Mouse (Mus musculus) intestine, embryonic 14.5 days (tissue): ENCODE results near the gene Hoxd13. TPM values are rescaled to one million over a fixed set of nuclear protein-coding genes. Genes with fewer than 3 reads are reported as not detected.

Experiments
- ATAC-seq: fragments of 200-750 bp; cut with Nextera tagmentation; replicated peaks from 2 replicates; pipeline ENCODE4 v1.8.0; 2017; ENCODE audit warnings: low read depth, moderate number of reproducible peaks, moderate TSS enrichment, moderate library complexity; ENCODE audit not compliant: low FRiP score, low TSS enrichment
- DNase-seq: peaks from one replicate; pipeline ENCODE4 v3.0.0-alpha.2; 2018; ENCODE audit warnings: low spot score
- H3K27ac ChIP-seq: fragments of 300-500 bp; sonication (generic); 2 replicates; pipeline ENCODE4 v1.5.1; 2014; ENCODE audit warnings: low read depth, mild to moderate bottlenecking, control low read depth
- H3K27me3 ChIP-seq: fragments of 300-500 bp; sonication (generic); replicated peaks from 2 replicates; pipeline ENCODE4 v1.6.1; 2014; ENCODE audit warnings: low read length, control low read depth; ENCODE audit not compliant: control insufficient read depth, insufficient read depth
- H3K36me3 ChIP-seq: fragments of 300-500 bp; sonication (generic); 2 replicates; pipeline ENCODE4 v1.6.1; 2014; ENCODE audit warnings: low read length, control low read depth; ENCODE audit not compliant: control insufficient read depth, insufficient read depth
- H3K4me1 ChIP-seq: fragments of 300-500 bp; sonication (generic); replicated peaks from 2 replicates; pipeline ENCODE4 v1.6.1; 2014; ENCODE audit warnings: low read length, control low read depth, mixed read lengths; ENCODE audit not compliant: control insufficient read depth, insufficient read depth
- H3K4me2 ChIP-seq: fragments of 300-500 bp; sonication (generic); 2 replicates; pipeline ENCODE4 v1.6.1; 2014; ENCODE audit warnings: low read length
- H3K4me3 ChIP-seq: fragments of 300-500 bp; sonication (generic); 2 replicates; pipeline ENCODE4 v1.5.1; 2014; ENCODE audit warnings: low read depth, low read length, control low read depth, mixed read lengths
- H3K9ac ChIP-seq: fragments of 300-500 bp; sonication (generic); 2 replicates; pipeline ENCODE4 v1.6.1; 2014; ENCODE audit warnings: mild to moderate bottlenecking, low read length
- H3K9me3 ChIP-seq: fragments of 300-500 bp; sonication (generic); 2 replicates; pipeline ENCODE4 v1.6.1; 2016; ENCODE audit warnings: low read length, control low read depth; ENCODE audit not compliant: control insufficient read depth
- WGBS: fragments of 180-500 bp; shearing (Covaris S2); extraction: QIAGEN DNeasy Blood & Tissue Kit; methylation state at CpG from one replicate; pipeline ENCODE4 v1.1.7; 2014; 5-methylcytosine and 5-hydroxymethylcytosine counted together
- polyA plus RNA-seq: library from polyadenylated mRNA; unstranded; fragments of >200 nt; fragmentation: Nextera tagmentation; extraction: Ambion mirVana; gene quantifications from 2 replicates; pipeline ENCODE4 v1.2.1, GENCODE M21; 2014

The Hoxd13 gene
- polyA plus RNA-seq, 1 experiment from 2014 or later: not detected

- H3K27me3 ChIP-seq: peaks cover 100% of the 10 kb centered on the region
- WGBS: under 1% methylated on average over 68 of the region's 74 CpGs
- no peak overlapping the region for H3K27ac ChIP-seq
- H3K4me1 ChIP-seq: peaks cover 6% of the 10 kb centered on the region; the same call in 1 of the 2 replicates
- peak; percentile 81 for DNase-seq
- peak overlapping the region; percentile 54 for H3K4me2 ChIP-seq
- peak overlapping the region; percentile 37 for H3K4me3 ChIP-seq
- H3K36me3 ChIP-seq: no peaks in the 10 kb centered on the region
- ATAC-seq: peak; percentile 26
- H3K9ac ChIP-seq: peak overlapping the region; percentile 25; the same call in 1 of the 2 replicates
- H3K9me3 ChIP-seq: no peaks in the 10 kb centered on the region
Observed at GRCm38 (mm10) chr2:74668370-74669229, 490 bp downstream of the Hoxd13 start.

GRCm38 (mm10) chr2:74669230-74669578, 1.1 kb downstream of the Hoxd13 start:
- Histone ChIP-seq H3K27ac (no peak overlapping the region), H3K9ac (no peak overlapping the region), H3K9me3 (no peaks in the 10 kb centered on the region), H3K4me3 (peak overlapping the region; percentile 37; the same call in 1 of the 2 replicates), H3K4me2 (no peak overlapping the region), H3K27me3 (peaks cover 100% of the 10 kb centered on the region), H3K4me1 (peaks cover 6% of the 10 kb centered on the region; the same call in 1 of the 2 replicates), H3K36me3 (no peaks in the 10 kb centered on the region)
- WGBS: 0% methylated on average over 3 of the region's 3 CpGs
- DNase-seq (peak; percentile 49), ATAC-seq (no peak)

GRCm38 (mm10) chr2:74669650-74670235, 1.6 kb downstream of the Hoxd13 start:
- H3K9ac ChIP-seq: no peak overlapping the region
- peaks cover 100% of the 10 kb centered on the region for H3K27me3 ChIP-seq
- peaks cover 6% of the 10 kb centered on the region; the same call in 1 of the 2 replicates for H3K4me1 ChIP-seq
- H3K27ac ChIP-seq: no peak overlapping the region
- 3% methylated on average over 14 of the region's 14 CpGs for WGBS
- DNase-seq (peak; percentile 77), ATAC-seq (no peak)
- H3K4me2 ChIP-seq: 0 out of 2 replicates have a peak overlapping the region, but pooled peaks have one; percentile 6
- no peak overlapping the region for H3K4me3 ChIP-seq
- no peaks in the 10 kb centered on the region for H3K36me3 ChIP-seq
- no peaks in the 10 kb centered on the region for H3K9me3 ChIP-seq

GRCm38 (mm10) chr2:74670632-74671188, 2.6 kb downstream of the Hoxd13 start:
- DNase-seq (peak; percentile 54), ATAC-seq (no peak)
- Histone ChIP-seq H3K27me3 (peaks cover 100% of the 10 kb centered on the region), H3K27ac (no peak overlapping the region), H3K4me1 (peaks cover 6% of the 10 kb centered on the region; the same call in 1 of the 2 replicates), H3K9me3 (no peaks in the 10 kb centered on the region), H3K4me3 (no peak overlapping the region), H3K4me2 (no peak overlapping the region), H3K36me3 (no peaks in the 10 kb centered on the region), H3K9ac (no peak overlapping the region)
- WGBS: 5% methylated on average over 3 of the region's 3 CpGs

GRCm38 (mm10) chr2:74671847-74672246, 3.7 kb downstream of the Hoxd13 start:
- no peaks in the 10 kb centered on the region for H3K36me3 ChIP-seq
- DNase-seq (peak; percentile 68), ATAC-seq (no peak)
- H3K27ac ChIP-seq: no peak overlapping the region
- WGBS: 15% methylated on average over 5 of the region's 5 CpGs
- peaks cover 100% of the 10 kb centered on the region for H3K27me3 ChIP-seq
- H3K4me1 ChIP-seq: peaks cover 6% of the 10 kb centered on the region; the same call in 1 of the 2 replicates
- no peak overlapping the region for H3K9ac ChIP-seq
- H3K4me2 ChIP-seq: no peak overlapping the region
- H3K9me3 ChIP-seq: no peaks in the 10 kb centered on the region
- no peak overlapping the region for H3K4me3 ChIP-seq

- DNase-seq (peak; percentile 79), ATAC-seq (no peak; the same call in 1 of the 2 replicates)
- no peaks in the 10 kb centered on the region for H3K9me3 ChIP-seq
- peak overlapping the region; percentile 47 for H3K4me2 ChIP-seq
- peak overlapping the region; percentile 28 for H3K4me3 ChIP-seq
- no peak overlapping the region for H3K27ac ChIP-seq
- H3K4me1 ChIP-seq: peaks cover 5% of the 10 kb centered on the region; the same call in 1 of the 2 replicates
- peaks cover 100% of the 10 kb centered on the region for H3K27me3 ChIP-seq
- no peak overlapping the region for H3K9ac ChIP-seq
- 3% methylated on average over 40 of the region's 40 CpGs for WGBS
- H3K36me3 ChIP-seq: no peaks in the 10 kb centered on the region
Observed at GRCm38 (mm10) chr2:74672481-74673362, 4.6 kb downstream of the Hoxd13 start.

GRCm38 (mm10) chr2:74673835-74674425, 5.8 kb downstream of the Hoxd13 start:
- no peaks in the 10 kb centered on the region for H3K4me1 ChIP-seq
- H3K36me3 ChIP-seq: no peaks in the 10 kb centered on the region
- DNase-seq (peak; percentile 62), ATAC-seq (no peak)
- H3K27me3 ChIP-seq: peaks cover 100% of the 10 kb centered on the region
- no peaks in the 10 kb centered on the region for H3K9me3 ChIP-seq
- H3K4me3 ChIP-seq: no peak overlapping the region
- no peak overlapping the region for H3K27ac ChIP-seq
- H3K4me2 ChIP-seq: no peak overlapping the region
- 5% methylated on average over 24 of the region's 24 CpGs for WGBS
- H3K9ac ChIP-seq: no peak overlapping the region
